Mouse (Mus musculus): ENCODE data around the gene Usp39. TPM values are rescaled to one million over a fixed set of nuclear protein-coding genes. Genes with fewer than 3 reads are reported as not detected.
A peak's percentile ranks its signal among the peaks of the same experiment; 100 is the strongest.

Usp39 gene
- total RNA-seq, 2 experiments from 2014 or later: 31.4 to 36.4 TPM

DNA sequence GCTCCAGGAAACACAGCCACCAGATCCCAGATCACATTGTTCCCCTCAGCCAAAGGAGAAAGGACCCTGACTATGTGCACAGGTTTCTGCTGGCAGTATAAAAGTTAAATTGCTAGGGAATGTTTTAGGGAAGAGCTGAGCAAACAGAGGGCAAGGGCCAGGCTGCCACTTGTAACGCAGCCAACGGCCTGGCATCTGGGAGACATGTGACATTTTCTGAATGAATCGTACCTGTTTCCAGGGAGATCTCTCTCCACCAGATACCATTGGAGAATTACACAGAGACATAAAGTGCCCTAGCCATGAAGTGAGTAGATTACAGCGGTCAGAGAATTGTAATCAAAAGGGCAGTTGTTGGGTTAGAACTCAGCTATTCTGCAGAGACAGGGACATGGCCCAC is 28.2 kb upstream of the Usp39 start:
- DNase-seq (ENCODE audit: extremely low spot score in 1 of 2, low spot score in 1 of 2): no peak

DNA sequence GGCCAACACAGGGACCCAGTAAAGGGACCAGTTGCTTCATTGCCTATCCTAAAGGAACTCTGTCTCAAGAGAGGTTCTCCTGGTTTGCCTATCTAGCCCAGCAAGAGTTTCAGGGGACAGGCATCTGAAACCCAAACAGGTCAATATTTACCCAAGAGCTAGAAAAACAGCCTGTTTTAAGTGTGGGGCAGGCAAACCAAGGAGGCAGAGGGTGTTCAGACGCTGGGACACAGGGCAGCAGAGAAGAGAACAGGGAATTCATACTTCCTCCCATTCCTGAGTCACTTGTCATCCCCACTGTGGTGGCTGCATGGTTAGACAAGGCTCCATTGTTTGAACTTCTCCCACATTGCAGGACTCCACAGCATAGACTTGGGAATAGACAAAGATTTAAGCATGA is 26.6 kb upstream of the Usp39 start:
- no peak for DNase-seq (ENCODE audit: extremely low spot score in 1 of 2, low spot score in 1 of 2)

DNA sequence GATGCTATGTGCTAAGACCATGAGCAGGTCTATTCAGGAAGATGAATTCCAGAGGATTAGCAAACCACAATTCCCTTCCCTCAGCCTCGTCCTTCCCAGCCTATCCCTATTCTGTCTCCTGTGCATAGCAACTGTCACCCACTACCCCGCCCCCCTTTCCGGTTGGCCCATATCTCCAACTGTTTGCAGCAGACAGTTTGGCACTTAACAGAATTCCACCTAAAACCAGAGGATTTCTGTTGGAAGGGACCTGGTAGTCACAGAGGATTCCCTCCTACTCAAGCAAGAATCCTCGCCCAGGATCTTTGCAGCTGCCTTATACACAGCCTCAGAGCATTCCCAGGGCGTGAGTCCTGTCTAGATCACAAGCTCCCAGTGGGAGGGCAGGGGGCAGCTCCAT is 26.2 kb upstream of the Usp39 start:
- DNase-seq (ENCODE audit: extremely low spot score in 1 of 2, low spot score in 1 of 2): peak in 1 of 2 experiments; percentile 39

DNA sequence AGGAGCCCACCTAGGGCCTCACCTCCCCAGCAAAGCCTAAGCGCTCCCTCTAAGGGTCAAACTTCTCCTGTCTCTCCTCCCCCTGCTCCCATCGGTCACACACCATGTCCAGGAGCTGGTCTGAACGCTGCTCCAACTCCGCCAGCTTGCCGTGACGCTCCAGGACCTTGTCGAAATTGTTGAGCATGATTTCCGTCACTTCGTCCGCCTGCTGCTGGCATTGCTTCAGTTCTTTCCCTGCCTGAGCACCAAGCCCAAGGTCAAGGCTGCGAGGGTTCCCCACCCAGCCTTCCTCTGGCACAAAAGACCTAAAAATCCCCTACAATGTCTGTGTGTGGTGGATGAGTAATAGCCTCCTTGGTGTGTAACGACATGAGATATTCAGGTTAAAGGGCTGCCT is 25.1 kb upstream of the Usp39 start:
- DNase-seq (ENCODE audit: extremely low spot score in 1 of 2, low spot score in 1 of 2): no peak

DNA sequence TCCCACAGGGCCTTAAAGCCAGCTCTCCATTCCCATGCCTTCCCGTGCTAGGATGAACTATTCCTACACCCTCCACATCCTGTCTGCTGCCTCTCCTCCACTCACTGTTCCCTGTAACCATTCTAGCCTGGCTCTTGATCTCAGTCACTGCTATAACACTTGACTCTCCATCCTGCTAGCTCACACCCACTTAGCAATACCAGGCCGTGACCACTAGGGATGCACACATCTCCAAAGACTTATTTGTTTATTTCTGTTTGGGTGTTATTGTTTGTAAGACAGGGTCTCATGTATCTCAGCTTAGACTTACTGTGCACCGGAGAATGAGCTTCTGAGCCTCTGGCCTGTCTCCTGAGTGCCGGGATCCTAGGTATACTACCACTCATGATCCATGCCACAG is 24.6 kb upstream of the Usp39 start:
- DNase-seq (ENCODE audit: extremely low spot score in 1 of 2, low spot score in 1 of 2): no peak

DNA sequence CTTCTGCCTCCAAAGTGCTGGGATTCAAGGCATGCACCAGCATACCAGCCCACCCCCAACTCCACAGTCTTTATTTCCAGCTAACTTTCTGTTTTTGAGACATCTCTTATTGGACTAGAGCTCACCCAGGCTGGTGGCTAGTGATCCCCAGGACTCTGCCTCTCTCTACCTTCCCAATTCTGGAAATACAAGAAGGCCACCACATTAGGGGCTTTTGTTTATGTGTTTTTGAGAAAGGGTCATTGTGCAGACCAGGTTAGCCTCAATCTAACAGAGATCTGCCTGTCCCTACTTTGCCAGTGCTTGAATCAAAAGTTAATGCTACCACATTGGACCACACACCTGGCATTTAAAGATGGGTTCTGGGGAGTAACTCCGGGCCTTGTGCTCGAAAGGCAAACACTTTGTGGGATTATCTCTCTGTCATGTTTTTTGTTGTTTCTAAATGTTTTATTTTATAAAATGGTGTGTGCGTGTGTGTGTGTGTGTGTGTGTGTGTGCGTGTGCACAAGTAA is 22.5 kb upstream of the Usp39 start:
- no peak for DNase-seq (ENCODE audit: extremely low spot score in 1 of 2, low spot score in 1 of 2)

DNA sequence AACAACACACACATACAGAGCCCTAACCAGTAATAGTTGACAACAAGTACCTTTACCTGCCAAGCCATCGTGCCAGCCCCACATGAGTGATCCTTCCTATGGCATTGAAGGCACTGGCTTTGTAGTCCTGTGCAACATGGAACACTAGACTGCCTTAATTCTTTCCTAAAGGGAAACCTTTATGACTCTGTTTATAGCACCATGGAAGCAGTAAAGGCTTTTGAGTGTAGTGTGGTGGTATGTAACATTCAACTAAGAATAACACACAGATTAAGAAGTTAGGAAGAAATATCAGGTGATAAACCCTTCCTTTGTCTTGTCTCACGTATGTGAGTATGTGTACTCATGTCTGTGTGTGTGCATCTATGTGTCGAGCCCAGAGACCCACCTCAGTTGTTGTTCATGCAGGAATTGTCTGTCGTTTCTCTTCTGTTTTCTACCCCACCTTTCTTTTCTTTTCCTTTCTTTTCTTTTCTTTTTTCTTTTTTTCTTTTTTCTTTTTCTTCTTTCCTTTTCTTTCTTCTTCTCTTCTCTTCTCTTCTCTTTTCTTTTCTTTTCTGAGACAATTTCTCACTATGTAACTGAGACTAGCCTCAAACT is 22.0 kb upstream of the Usp39 start, which contains the start of gene Rnf181:
Rnf181 (minus strand) TSS at position 113 of the 600 bp plus-strand sequence.
- DNase-seq (ENCODE audit: extremely low spot score in 1 of 2, low spot score in 1 of 2): no peak

DNA sequence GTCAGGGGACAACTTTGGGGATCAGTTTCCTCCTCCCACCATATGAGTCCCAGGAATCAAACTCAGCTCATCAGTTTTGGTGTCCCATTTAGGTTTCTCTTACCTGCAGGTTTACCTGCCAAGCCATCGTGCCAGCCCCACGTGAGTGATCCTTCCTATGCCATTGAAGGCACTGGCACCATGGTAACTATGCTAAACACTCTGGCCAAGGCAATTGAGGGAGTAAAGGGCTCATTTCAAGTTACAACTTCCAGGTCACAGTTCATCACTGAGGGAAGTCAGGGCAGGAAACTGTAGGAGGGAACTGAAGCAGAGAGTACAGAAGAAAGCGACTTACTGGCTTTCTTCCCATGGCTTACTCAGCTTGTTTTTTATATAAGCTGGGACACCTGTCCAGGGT is 21.3 kb upstream of the Usp39 start:
- DNase-seq (ENCODE audit: extremely low spot score in 1 of 2, low spot score in 1 of 2): no peak

DNA sequence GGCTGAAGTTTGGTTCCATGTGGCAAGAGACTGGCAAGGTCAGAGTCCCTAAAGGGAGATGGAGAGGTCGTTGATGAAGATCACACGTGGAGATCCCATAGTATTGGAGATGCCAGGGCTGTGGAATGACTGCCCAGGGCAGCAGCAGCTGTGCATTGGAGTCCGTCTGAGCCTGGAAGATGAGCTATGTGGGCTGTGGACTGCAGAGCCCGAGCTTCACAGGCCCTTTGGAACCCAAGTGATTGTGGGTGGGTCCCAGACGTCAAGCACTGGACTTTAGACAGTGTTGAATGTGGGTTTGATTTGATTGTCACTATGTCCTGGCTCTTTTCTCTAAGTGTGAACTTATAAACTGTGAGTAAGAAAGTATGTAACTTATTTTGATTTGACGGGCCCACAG is 20.0 kb upstream of the Usp39 start:
- DNase-seq (ENCODE audit: extremely low spot score in 1 of 2, low spot score in 1 of 2): no peak

DNA sequence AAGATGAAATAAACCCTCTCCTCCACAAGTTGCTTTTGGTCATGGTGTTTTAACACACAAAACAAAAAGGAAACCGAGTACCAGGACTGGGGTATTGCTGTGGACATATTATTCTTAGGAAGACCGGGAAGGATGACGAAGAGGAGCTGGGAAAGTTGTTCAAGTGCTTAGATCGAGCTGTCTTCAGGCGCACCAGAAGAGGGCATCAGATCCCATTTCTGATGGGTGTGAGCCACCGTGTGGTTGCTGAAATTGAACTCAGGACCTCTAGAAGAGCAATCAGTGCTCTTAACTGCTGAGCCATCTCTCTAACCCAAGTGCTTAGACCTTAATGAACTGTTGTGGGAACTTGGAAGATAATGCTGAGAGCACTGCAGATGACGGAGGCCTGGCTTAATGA is 19.0 kb upstream of the Usp39 start:
- no peak for DNase-seq (ENCODE audit: extremely low spot score in 1 of 2, low spot score in 1 of 2)

DNA sequence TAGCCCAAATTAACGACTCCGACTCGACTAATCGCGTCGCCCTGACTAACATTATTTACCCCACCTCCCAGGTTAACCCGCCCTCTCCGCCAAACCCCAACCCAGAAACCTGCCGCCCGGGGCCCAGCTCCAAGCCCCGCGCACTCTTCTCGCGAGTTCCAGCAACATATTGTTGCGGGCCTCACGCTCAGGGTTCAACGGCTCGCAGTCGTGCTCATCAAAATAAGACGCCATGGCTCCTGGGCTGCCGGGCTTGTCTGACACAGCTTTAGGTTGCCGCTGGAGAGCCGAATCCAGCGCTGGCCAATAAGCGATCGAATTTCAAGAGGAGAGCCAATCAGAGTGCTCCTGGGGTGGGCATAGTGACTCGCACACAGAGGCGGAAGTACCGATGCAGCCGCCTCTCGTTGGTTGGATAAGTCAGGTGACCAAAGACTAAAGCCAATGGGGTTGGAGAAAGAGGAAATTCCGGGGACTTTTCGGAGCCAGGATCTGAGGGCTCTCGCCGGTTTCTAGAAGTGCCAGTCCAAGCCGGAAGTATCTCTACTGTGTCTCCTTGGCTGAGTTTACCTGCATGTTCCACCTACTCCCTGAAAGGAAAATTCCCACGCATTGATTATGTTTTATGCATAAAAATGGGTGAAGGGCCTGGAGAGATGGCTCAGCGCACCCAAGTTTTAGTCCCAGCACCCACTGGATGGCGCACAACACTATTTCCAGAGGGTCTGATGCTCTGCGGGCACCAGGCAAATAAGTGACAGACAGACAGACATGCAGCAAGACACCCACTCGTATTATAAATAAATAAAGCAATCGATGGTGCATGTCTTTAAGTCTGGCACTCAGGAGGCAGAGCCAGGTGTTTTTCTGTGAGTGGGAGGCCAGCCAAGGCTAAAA is 17.4 kb upstream of the Usp39 start:
- DNase-seq (ENCODE audit: extremely low spot score in 1 of 2, low spot score in 1 of 2): peak; percentile 79 to 83

DNA sequence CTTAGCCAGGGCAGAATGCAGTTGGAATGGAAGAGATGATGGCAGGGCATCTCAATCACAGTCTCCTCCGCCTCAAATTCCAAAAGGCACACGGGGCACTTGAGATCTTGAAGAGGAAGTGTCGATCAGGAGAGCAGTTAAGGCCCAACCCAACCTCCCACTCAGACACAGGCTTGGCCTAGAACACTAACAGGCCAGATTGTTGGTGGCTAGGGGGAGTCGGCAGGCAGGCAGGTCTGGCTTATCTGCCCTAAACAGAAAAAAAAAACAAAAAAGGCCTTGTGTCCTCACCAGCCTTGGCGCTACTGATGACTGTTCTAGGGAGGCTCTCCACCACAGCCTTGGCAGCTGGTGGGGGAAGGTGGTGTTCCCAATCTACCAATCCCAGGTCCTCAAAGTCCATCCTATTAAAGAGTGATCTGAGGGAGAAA is 16.2 kb upstream of the Usp39 start:
- DNase-seq (ENCODE audit: extremely low spot score in 1 of 2, low spot score in 1 of 2): no peak

DNA sequence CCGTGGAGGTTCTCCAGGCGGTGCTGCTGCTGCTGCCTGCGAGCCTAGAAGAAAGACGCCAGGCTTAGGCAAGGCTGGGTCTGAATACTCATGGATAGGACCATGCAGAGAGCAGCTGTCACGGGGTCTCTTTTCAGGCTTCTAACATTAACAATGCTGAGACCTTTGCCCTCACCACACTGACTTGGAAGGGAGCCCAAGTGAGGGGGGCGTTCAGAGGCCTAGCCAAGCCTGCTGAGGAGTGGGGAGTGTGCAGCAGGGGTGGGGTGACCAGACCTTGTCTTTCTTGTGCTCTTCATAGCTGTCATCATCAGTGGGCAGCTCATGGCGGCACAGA is 15.6 kb upstream of the Usp39 start:
- no peak for DNase-seq (ENCODE audit: extremely low spot score in 1 of 2, low spot score in 1 of 2)

DNA sequence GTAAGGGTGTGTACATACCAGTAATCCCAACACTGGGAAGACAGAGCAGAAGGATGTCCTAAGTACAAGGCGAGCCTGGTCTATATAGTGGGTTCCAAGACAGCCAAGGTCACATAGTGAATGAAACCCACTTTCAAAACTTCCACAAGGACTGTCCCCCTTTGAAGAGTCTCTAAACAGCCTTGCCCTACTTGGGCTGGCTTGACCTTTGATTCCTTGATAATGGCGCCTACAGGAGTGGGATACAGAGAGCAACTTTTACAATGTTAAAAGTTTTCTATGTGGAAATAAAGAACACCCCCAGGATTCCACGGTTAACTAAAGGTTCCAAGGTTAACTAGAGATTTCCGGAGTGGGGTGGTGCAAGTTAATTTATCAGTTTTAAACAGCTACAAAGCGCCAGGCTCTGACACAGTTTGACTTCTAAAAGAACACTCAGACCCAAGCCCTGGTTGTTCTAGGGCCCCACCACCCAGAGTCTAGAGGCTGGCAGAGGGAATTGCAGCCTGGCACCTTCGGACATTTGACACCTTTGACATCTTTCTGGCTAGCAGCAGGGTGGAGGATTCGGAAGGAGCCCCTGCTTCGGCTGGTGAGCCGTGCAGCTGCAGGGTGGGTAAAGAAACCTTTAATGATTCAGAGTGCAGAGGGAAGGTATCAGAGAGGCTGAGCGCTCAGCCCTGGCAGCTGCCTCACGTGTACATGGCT is 15.1 kb upstream of the Usp39 start:
- DNase-seq (ENCODE audit: extremely low spot score in 1 of 2, low spot score in 1 of 2): no peak

DNA sequence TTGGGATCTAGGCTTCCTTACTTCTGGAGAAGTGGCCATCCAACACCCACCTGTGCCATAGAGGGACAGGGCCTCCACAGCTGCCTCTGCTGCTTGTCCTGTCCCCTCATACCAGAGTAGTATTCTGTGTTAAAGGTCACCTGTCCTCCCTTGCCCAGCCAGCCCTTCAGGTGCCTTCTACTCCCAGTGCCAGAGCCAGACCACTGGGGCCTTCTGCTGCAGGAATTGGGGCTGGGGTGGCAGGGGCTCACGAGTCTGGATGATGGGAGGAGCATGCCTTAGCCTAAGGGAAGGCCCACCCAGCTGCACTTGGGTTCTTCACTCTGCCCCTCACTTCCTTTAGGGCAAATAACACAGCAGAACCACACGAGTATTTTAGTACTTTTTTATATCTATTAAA is 14.4 kb upstream of the Usp39 start:
- no peak for DNase-seq (ENCODE audit: extremely low spot score in 1 of 2, low spot score in 1 of 2)

DNA sequence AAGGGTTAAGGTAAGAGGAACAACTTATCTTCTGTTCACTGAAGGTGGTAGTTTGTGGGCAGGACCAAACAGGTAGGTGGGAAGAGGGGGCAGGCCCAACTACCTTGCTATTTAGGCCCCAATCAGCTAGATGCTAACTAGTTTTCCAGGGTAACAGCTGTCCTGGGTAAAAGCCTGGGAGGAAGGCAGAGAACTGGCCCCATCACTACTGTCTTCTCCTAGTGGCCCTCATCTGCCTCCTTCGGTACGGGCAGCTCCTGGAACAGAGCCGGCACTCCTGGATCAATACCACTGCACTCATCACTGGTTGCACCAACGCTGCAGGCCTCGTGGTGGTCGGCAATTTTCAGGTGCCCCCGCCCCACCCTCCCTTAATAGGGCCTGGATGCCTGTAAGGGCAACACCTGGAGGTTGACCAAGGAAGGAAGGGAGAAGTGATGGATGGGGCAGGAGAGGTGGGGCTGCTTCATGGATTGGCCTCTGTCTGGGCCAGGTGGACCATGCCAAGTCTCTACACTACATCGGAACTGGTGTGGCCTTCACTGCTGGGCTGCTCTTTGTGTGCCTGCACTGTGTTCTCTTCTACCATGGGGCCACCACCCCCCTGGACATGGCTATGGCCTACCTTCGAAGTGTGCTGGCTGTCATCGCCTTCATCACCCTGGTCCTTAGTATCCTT is 13.2 kb upstream of the Usp39 start:
- no peak for DNase-seq (ENCODE audit: extremely low spot score in 1 of 2, low spot score in 1 of 2)

DNA sequence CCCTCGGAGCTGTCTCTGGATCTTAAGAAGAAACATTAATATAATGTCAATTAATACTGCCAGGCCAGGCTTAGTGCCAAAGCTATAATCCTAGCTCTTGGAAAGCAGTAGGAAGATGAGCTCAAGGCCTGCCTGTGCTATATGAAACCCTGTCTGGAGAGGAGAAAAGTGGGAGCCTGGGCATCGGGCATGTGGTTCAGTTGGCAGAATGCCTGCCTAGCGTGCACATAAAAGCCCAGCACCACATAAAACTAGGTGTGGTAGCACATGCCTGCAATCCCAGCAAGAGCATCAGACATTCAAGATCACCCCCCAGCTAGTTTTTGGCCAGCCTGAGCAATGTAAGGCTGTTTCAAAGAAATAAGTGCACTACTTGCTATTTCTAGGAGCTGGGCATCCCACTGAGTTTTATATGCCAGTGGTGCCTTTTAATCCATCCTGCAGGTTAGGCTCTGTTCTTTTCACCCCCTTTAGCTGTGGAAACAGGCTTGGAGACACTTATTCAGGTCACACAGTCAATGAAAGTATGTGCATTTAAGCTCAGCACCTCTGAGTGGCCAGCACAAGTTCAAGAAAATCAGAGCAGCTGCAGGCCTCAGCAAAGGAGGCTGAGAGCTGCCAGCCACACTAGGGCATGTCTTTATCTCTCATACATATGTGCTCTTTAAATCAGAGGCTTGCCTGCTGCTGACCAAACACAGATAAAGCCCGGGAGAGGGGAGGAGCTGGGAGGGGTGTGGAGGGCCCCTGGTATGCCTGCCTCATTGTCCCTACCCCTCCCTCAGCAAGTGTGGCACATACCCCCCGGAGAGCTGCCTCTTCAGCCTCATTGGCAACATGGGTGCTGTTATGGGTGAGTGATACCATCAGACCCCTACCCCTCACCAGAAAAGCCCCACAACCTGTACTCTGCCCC is 12.4 kb upstream of the Usp39 start:
- DNase-seq (ENCODE audit: extremely low spot score in 1 of 2, low spot score in 1 of 2): no peak

DNA sequence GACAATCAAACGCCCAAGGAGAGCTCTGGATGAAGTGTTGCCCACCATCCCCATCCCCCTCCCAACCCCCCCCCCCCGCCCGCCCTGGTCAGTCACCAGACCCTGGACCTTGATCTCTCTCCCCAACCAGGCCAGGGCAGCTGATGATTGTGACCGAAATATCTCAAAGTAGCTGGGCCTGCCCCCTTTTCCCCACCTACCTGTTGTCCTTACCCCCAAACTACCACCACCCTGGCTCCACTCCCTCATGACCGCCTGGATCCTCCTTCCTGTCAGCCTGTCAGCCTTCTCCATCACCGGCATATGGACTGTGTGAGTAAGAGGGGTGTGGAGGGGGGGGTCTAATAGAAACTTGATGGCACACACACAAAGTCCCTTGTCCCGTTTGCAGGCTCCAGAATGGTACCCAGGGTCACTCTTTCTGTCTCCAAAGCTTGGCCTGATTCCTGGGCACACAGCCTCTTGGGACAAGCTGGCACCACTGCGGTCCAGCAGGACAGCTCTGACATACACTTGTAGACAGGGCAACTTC is 11.1 kb upstream of the Usp39 start:
- no peak for DNase-seq (ENCODE audit: extremely low spot score in 1 of 2, low spot score in 1 of 2)

Measured in layer of hippocampus, postnatal 25 days (tissue).